Mouse (Mus musculus) c-Kit-positive CD71-negative TER-119-negative erythroid progenitor cells, embryonic 14.5 days (primary cell): Measurements from ENCODE around the gene Fam178b.

Experiments used
- DNase-seq: peaks from one replicate; pipeline ENCODE4 v3.0.0-alpha.2; 2013; ENCODE audit warnings: low read depth

Fam178b gene

GRCm38 (mm10) chr1:36586288-36586687 lies 96.7 kb downstream of the Fam178b start:
- DNase-seq: no peak

GRCm38 (mm10) chr1:36583408-36584116 lies 99.4 kb downstream of the Fam178b start:
- no peak for DNase-seq

GRCm38 (mm10) chr1:36582211-36582610 lies 100.8 kb downstream of the Fam178b start:
- DNase-seq: no peak

- no peak for DNase-seq
These were observed 101.7 kb downstream of the Fam178b start for GRCm38 (mm10) chr1:36581260-36581659.

GRCm38 (mm10) chr1:36580384-36581207 lies 102.4 kb downstream of the Fam178b start:
- no peak for DNase-seq

GRCm38 (mm10) chr1:36579974-36580383 lies 103.0 kb downstream of the Fam178b start:
- DNase-seq: no peak

GRCm38 (mm10) chr1:36576991-36577675 lies 105.8 kb downstream of the Fam178b start:
- no peak for DNase-seq

- no peak for DNase-seq
These were observed 107.6 kb downstream of the Fam178b start for GRCm38 (mm10) chr1:36575347-36575746.

- DNase-seq: no peak
These were observed 108.6 kb downstream of the Fam178b start for GRCm38 (mm10) chr1:36574196-36574955.

GRCm38 (mm10) chr1:36573524-36573923 lies 109.5 kb downstream of the Fam178b start:
- no peak for DNase-seq

- no peak for DNase-seq
These were observed 110.3 kb downstream of the Fam178b start for GRCm38 (mm10) chr1:36572709-36573108.

GRCm38 (mm10) chr1:36572140-36572700 lies 110.8 kb downstream of the Fam178b start:
- DNase-seq: no peak

GRCm38 (mm10) chr1:36571627-36572026 lies 111.4 kb downstream of the Fam178b start:
- no peak for DNase-seq

GRCm38 (mm10) chr1:36570320-36570719 lies 112.7 kb downstream of the Fam178b start:
- no peak for DNase-seq

GRCm38 (mm10) chr1:36569694-36570276 lies 113.2 kb downstream of the Fam178b start:
- DNase-seq: no peak

GRCm38 (mm10) chr1:36568776-36569175 lies 114.2 kb downstream of the Fam178b start:
- DNase-seq: no peak

GRCm38 (mm10) chr1:36567818-36568603 lies 115.0 kb downstream of the Fam178b start:
- DNase-seq: no peak

- DNase-seq: no peak
These were observed 116.6 kb downstream of the Fam178b start for GRCm38 (mm10) chr1:36566425-36566824.

- DNase-seq: no peak
These were observed 118.9 kb downstream of the Fam178b start for GRCm38 (mm10) chr1:36564101-36564500.

GRCm38 (mm10) chr1:36563632-36564031 lies 119.4 kb downstream of the Fam178b start:
- DNase-seq: no peak
